Mouse (Mus musculus) frontal cortex, postnatal 10 days (tissue): ENCODE results near the gene Nhej1.

Experiments
- DNase-seq, 2 experiments: peaks; one replicate each; pipeline ENCODE4 v3.0.0; 2022; ENCODE audit warnings: low spot score in 2 of 2, mixed read lengths in 1 of 2

Gene Nhej1

DNA sequence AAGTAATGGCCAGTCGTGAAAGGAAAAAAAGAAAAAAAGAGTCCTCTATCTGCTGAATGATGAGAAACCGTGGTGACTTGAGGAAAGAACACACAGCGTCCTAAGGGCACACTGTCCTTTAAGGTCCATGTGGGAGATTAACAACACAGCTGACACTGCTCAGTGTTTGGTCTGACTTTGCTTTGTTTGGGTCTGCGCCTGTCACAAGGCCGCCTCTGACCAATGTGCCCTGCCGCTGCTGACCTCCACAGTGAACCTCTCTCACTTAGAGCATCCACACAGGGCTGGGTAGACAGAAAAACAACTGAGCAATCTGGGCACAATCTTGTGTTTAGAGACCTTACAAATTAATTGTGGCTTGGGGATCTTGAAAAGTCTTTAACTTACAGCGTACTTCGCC, 148.0 kb downstream of the Nhej1 start:
- no peak for DNase-seq

- no peak for DNase-seq
These were observed 149.1 kb downstream of the Nhej1 start for GRCm38 (mm10) chr1:74975936-74976335.

DNA sequence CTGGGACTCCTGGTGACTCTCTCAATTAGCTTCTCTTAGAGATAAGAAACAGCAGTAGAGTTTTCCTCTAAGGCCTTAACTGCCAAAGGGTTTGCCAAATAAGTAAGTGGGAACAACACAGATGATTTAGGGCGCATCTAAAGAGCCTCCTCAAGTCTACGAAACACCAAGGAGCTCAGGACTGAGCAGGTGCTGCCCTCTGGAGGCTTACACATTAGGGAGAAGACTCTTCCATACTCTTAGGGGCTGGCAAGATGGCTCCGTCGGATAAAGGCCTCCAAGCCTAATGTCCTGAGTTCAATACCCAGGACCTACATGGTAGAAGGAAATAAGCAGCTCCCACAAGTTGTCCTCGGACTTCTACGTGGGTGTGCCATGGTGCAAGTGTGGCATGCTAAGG, 151.4 kb downstream of the Nhej1 start:
- no peak for DNase-seq

GRCm38 (mm10) chr1:74971353-74972050, 153.5 kb downstream of the Nhej1 start:
- no peak for DNase-seq

DNA sequence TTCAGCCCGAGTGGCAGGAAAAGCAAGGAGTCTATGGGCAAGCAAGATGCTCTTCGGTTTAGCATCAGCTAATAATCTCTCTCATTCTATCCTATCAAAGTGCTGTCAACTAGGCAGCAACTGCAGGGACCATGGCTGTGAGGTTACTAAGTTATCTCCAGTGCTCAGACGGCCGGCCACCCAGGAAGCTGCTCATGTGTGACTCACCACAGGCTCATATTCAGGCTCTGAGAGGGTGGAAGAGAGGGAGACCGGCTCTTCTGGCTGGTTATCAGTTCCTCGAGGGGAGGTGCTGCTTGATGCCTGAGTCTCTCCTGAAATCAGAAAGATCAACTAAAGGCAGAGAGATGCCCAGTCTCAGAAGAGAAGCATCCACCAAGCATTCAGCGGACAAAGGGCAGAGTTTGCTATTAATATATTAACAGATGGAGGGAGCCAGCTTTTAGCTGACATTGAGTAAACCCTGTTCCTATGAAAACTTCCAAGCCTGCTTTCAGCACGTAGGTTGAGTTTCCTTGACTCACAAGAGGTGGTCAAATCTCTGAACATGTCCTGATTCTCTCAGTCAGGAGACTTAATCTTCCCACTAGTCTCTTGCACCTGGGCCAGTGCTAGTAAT, 156.9 kb downstream of the Nhej1 start:
- no peak for DNase-seq

DNA sequence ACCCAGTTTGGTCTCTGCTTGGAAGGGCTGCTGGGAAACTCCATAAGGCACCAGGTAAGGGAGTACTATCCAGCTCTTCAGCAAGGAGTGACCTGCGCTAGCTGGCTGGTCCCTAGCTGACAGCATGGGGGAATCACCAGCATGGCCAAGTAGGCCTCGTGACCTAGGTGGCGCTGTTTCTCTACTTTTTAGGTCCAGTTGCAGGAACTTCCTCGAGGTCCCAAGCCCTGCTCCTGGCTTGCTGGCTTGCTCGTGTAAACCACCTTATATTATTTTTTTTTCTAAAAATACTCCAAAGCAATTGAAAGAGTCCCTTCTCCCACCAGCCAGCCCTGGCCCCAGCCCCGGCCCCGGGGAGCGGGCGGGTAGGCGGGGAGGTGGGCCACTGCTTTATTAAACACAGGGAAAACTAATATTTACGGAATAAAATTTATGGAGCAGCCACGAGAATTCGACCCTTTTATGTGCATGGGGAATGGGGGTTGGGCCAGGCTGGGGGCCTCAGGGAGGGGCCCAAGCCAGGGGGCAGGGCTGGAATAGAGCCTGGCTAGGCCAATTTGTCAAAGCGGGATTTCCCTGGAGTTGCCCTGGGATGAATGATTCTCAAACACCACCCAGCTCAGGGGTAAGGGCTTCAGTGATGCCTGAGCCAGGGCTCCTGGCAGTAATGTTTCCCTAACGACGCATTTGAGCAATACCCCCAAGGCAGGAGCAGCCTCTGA, 160.3 kb downstream of the Nhej1 start:
- DNase-seq = peak in 1 of 2 experiments; percentile 60

DNA sequence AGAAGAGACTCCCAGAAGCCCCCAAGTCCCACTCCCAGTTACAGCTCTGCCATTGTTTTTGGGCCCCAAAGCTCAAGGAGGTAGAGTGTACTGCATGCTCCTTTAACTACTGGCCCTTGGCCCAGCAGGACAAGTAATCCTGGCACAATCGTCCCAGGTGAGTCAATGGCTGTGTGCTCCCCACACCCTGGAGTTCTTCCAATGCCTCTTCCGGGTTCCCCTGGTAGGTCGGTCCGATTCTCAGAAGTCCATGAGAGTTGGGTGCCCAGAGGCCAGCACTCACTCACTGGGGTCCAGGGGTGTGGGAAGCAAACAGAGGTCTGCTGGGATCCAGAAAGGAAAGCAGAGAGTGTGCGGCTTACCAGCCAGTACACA, 162.2 kb downstream of the Nhej1 start:
- no peak for DNase-seq

GRCm38 (mm10) chr1:74962126-74962852, 162.7 kb downstream of the Nhej1 start:
- DNase-seq = no peak

DNA sequence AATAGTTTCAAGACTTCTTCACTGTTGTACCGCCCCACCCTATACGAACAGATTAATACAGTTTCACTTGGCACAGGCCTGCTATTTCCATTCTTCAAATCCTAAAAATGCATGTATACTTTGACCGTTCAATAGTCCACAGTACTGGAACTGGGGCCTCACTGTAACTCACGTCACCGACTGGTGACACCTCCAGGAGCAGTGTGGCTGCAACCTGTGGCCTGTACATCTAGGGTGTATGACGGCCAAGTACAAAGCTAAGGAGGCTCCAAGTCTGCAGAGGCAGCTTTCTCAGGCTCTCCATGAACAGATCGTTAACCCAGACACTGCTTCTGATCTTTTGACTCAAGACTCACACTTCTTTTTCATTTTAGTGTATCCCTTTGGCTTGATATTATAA, 163.3 kb downstream of the Nhej1 start:
- DNase-seq = no peak

DNA sequence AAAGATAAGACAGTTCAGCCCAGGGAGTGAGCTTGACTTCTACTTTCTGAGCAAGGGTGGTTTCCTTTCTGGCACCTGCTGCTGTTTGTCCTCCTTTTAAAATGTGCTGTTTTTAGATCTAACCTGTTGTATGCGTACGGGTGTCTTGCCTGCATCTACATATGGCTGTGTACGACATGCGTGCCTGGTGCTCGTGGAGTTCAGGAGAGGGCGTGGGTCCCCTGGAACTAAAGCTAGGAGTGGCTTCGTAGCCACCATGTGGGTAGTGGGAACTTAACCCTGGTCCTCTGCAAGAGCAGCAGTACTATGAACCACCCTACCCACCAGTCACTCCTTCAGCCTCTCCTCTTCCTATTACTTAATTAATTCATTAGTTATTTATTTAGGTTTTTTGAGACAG, 164.9 kb downstream of the Nhej1 start:
- no peak for DNase-seq

DNA sequence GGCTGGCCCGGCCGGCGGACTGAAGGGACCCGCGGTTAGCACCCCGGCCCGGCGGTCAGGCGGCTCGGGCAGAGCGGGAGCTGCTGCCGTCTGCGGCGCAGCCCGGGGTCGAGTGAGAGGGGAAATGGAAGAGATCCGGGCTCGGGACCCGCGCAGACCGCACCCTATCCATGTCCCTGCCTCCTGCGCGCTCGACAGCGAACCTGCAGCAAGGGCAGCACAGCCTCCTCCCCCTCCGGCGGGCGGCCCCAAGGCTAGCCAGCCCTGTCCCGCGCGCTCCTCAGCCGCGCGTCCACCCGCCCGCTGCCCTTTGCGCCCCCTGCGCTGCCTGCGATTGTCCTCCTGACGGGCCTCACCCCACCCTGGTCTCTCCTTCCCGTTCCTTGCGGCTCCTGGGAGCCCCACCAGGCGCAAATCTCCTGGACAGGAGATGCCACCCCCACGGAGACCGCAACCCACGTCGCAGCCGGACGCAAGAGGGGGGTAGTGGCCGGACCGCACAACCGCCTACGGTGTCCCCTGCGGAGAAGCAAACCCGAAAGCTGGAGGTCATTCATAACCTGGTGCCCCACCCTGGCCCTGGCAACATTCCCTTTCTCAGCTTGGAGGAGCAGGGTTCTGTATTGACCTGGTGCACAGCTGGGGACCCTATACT, 173.3 kb downstream of the Nhej1 start, which contains the start of gene Ihh:
Gene Ihh (minus strand): TSS at position 117 of the 655 bp plus-strand sequence.
- DNase-seq = no peak

GRCm38 (mm10) chr1:74950576-74951490, 174.2 kb downstream of the Nhej1 start:
- DNase-seq = no peak

GRCm38 (mm10) chr1:74950066-74950465, 174.9 kb downstream of the Nhej1 start:
- no peak for DNase-seq

DNA sequence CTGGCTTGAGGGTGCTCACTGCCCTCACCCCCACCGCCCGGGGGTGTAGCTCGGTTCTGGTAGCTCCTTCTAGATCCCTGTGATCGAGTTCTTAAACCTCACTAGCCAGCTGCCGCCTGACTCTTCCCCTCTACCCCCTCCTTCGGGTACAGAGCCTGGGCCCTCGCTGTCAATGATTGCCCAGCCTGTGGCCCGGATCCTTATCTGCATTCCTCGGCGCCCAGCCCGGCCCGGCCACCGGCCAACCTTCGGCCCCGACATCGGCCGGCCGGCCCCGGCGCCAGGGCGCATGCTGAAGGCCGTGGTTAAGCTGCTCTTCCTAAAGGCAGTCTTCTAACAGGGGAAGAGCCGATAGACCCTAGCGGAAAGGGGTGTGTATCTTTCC, 175.3 kb downstream of the Nhej1 start:
- DNase-seq = no peak

DNA sequence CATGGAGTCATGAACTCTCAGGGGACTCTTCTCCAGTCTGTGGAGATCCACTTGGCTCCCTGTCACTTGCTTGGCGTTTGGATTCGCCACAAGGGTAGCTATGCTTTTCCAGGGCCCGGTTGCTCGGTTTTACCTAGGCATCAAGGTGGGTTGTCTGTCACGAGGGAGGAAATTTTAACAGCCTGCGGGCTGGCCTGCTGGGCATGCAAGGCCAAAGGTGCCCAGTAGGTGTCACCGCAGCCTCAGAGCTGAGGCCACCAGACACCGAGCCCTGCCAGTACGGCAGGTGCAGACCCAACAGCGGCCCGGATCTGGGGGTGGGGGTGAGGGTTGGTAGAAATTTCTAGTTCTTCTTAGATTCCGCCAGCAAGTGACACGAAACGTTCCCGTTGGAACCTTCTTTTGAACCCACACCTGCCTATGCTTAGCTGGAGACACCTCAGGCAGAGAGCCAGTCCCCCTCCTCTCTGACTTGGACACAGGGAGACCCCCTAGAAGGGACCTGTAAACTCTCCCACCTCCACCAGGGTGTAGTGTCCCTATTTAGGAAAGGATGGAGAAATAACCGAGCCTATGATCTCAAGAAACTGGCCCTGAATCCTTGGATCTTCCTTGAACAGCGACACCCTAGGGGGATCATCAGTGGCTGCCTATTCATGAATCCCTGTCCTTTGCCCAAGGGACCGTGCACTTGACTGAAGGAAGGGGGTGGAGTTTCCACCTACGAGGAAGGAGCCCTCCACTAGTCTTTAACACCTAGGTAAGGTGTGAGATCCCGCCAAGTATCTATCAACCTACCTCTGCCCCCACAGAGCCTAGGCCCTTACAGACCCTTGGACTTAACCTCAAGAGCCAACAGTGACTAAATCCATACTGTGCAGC, 176.0 kb downstream of the Nhej1 start:
- peak in 1 of 2 experiments; percentile 56 for DNase-seq

GRCm38 (mm10) chr1:74947986-74948670, 176.9 kb downstream of the Nhej1 start:
- no peak for DNase-seq

DNA sequence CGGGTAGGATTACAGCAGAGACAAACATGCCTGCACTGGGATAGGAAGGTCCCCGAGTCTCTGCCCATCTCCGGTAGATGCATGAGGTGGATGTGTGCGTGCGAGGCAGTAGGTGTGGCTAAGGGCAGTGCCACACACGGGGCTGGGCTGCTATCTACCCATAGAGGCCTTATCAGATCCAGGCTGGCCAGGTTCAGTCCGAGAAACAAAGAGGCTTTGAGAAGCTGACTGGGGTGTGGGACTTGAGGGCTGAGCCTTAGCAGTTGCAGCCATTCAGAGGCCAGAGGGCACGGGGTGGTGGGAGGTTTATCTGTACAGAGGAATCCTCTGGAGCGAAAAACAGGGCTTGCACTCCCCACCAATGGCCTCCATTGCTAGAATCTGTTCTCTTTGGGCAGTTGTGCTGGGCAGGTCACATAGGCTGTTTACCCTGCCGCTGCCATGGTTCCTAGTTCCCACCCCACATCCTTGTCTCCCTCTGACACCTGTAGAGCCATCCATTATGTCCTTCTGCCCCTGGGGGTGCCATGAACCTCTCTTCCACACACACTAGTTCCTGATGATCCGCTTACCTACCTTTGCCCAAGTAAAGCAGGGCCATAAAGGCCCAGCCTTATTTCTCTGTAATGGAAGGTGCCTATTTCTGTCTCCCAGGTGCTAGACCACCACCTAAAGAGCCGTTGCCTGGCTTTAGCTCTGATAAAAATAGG, 183.2 kb downstream of the Nhej1 start:
- DNase-seq = no peak

DNA sequence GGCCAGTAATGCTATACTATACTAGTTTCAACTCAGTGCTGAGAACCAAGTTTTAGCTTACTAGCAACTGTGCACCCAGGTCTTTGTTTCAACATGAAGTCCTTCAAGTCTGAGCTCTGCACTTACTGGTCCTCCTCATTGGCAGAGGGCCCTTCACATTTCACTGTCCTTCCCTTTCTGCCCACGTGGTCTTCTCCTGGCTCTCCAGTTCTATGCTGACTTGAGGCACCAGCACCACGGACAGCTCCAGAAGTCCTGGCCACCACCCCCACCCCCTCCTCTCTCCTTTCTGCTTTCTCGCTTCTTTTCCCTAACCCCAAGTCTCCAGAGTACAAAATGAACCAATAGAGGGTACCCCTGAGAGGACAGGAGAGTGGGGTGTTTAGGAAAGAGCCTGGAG, 185.2 kb downstream of the Nhej1 start:
- no peak for DNase-seq
